Mouse (Mus musculus) kidney, postnatal 25 days (tissue): ENCODE results near the gene Lenep.

Experiments used
- DNase-seq, 2 experiments: peaks; one replicate each; pipeline ENCODE4 v3.0.0; 2021; ENCODE audit warnings: mixed read lengths in 2 of 2

Lenep gene

GRCm38 (mm10) chr3:89373581-89374231 is 28.9 kb downstream of the Lenep start:
- no peak for DNase-seq

GRCm38 (mm10) chr3:89367338-89367737 is 35.3 kb downstream of the Lenep start:
- DNase-seq: peak in 1 of 2 experiments; percentile 67

GRCm38 (mm10) chr3:89365486-89366414 is 36.8 kb downstream of the Lenep start:
- DNase-seq: no peak

GRCm38 (mm10) chr3:89365153-89365485 is 37.5 kb downstream of the Lenep start, which contains the start of gene Dcst1:
Gene Dcst1 (minus strand): TSS chr3:89365253.
- DNase-seq: no peak

- no peak for DNase-seq
Measured at GRCm38 (mm10) chr3:89364631-89365030, 38.0 kb downstream of the Lenep start.

- DNase-seq: no peak
Measured at GRCm38 (mm10) chr3:89361675-89362074, 40.9 kb downstream of the Lenep start, which contains the start of gene Dcst2. Gene Dcst2 (plus strand): TSS chr3:89361975.

GRCm38 (mm10) chr3:89360237-89360636 is 42.4 kb downstream of the Lenep start:
- no peak for DNase-seq

- DNase-seq: no peak
Measured at GRCm38 (mm10) chr3:89359630-89360029, 43.0 kb downstream of the Lenep start.

GRCm38 (mm10) chr3:89356029-89356428 is 46.6 kb downstream of the Lenep start:
- no peak for DNase-seq

GRCm38 (mm10) chr3:89355512-89355902 is 47.1 kb downstream of the Lenep start:
- peak; percentile 41 to 84 for DNase-seq

- peak; percentile 90 to 94 for DNase-seq
Measured at GRCm38 (mm10) chr3:89354816-89355511, 47.6 kb downstream of the Lenep start.

GRCm38 (mm10) chr3:89351271-89351670 is 51.3 kb downstream of the Lenep start:
- peak; percentile 63 to 77 for DNase-seq
